7 mouse cellular contexts compared by ENCODE assay signal in the genomic region with DNA sequence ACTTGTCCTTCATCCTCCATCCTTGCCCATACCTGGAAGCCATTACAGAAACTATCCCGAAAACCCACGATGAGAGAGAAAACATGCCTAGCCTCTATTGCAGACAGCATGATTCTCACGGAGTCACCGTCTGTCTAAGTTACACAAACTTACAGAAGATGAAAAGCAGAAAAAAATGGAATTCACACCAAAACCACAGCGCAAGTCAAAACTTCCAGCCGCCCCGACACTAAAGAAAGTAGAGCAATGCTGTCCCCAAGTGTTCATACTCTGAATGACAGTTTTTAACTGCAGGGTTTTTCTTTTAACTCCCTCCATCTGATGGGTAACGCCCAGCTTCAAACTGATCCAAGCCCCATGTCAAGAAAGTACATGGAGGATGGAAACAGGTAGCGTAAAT. TPM values are rescaled to one million over a fixed set of nuclear protein-coding genes. Genes with fewer than 3 reads are reported as not detected.
A peak's percentile ranks its signal among the peaks of the same experiment; 100 is the strongest.
DNase-seq lines count a peak whose midpoint lies in the region.

No protein-coding gene starts in this region.

- intact Hi-C loops in heart, postnatal 36 days (cut with DNase I) = loop anchor here (5.0 kb wide), 1 partner anchor 70 kb away; no protein-coding TSS in a partner anchor
- intact Hi-C loops in left cerebral cortex, postnatal 25 days (cut with DNase I) = loop anchor here (2.0 kb wide), 1 partner anchor 73 kb away; no protein-coding TSS in a partner anchor

- peak; percentile 2 for DNase-seq in ovary, postnatal 10 days (ENCODE audit: low spot score)
- DNase-seq in ovary, adult 18-20 months (ENCODE audit: low spot score) = no peak
- DNase-seq in T-cell, adult 2 months (ENCODE audit: low spot score) = peak; percentile 64
- DNase-seq in embryo, embryonic 10 days (ENCODE audit: low spot score) = peak; percentile 60
- peak; percentile 16 to 49 for DNase-seq in heart, postnatal 36 days
- peak; percentile 74 to 84 for DNase-seq in left cerebral cortex, postnatal 25 days (ENCODE audit: low spot score in 2 of 2)
- DNase-seq in retina, postnatal 1 day = peak; percentile 53

RNA-seq across cellular contexts. Expression of a gene that starts 39.6 kb away (rescaled TPM):
- total RNA-seq in heart, postnatal 36 days (2021) = 100 to 1,000 TPM; 270 to 302 TPM
- 10 to 100 TPM; 42.2 to 45.5 TPM for total RNA-seq in left cerebral cortex, postnatal 25 days (2021)

Comparison
In these comparisons a context has a peak if more than half of its experiments do, and no peak if none do; other contexts are left out.
1. RNA of a gene that starts 39.6 kb away (total RNA-seq): 270 to 302 TPM in heart, postnatal 36 days; 42.2 to 45.5 TPM in left cerebral cortex, postnatal 25 days; every median in the first group is over 4 times any median in the second.